Mouse (Mus musculus): ENCODE data around the gene Sorbs1. TPM values are rescaled to one million over a fixed set of nuclear protein-coding genes. Genes with fewer than 3 reads are reported as not detected.
"Not testable (repeated sequence)": the region's sequence is repeated elsewhere in the genome, so short reads cannot be mapped to it uniquely, and the experiment has no call there.

Gene Sorbs1
- polyA plus RNA-seq (2011; ENCODE audit: insufficient read length, low read depth, missing spikeins) = 111 and 180 TPM in 2 replicates

GRCm38 (mm10) chr19:40513632-40514078 is at the start of gene Sorbs1:
Gene Sorbs1, minus strand, starts transcription at chr19:40513779.
- Histone ChIP-seq H3K27ac (ENCODE audit: insufficient read depth, low read length) (peak within 1 kb of the TSS; percentile 29), H3K4me1 (ENCODE audit: control insufficient read depth, insufficient read depth, low read length) (peaks cover 7% of the 10 kb centered on the region), H3K4me3 (ENCODE audit: insufficient read depth, low read length) (peak within 1 kb of the TSS; percentile 90)
- TF ChIP-seq POLR2A (IDR thresholded peaks at IDR 0.05; ENCODE audit: low read depth, low read length) (peak; percentile 91), CTCF (IDR thresholded peaks at IDR 0.05; ENCODE audit: borderline replicate concordance, insufficient read depth, low read length) (no peak)

GRCm38 (mm10) chr19:40561521-40561920 is 47.9 kb upstream of the Sorbs1 start:
- H3K27ac ChIP-seq (ENCODE audit: insufficient read depth, low read length); H3K4me3 ChIP-seq (ENCODE audit: insufficient read depth, low read length); H3K4me1 ChIP-seq (ENCODE audit: control insufficient read depth, insufficient read depth, low read length): not testable (repeated sequence)

- no peak for TF ChIP-seq CTCF (IDR thresholded peaks at IDR 0.05; ENCODE audit: borderline replicate concordance, insufficient read depth, low read length)
- TF ChIP-seq POLR2A (IDR thresholded peaks at IDR 0.05; ENCODE audit: low read depth, low read length) = no peak
- Histone ChIP-seq H3K27ac (ENCODE audit: insufficient read depth, low read length) (no peak overlapping the region), H3K4me1 (ENCODE audit: control insufficient read depth, insufficient read depth, low read length) (no peaks in the 10 kb centered on the region), H3K4me3 (ENCODE audit: insufficient read depth, low read length) (no peak overlapping the region)
These were observed 42.5 kb upstream of the Sorbs1 start for GRCm38 (mm10) chr19:40556029-40556428.

- Histone ChIP-seq H3K4me1 (ENCODE audit: control insufficient read depth, insufficient read depth, low read length) (no peaks in the 10 kb centered on the region), H3K4me3 (ENCODE audit: insufficient read depth, low read length) (no peak overlapping the region), H3K27ac (ENCODE audit: insufficient read depth, low read length) (no peak overlapping the region)
- no peak for TF ChIP-seq POLR2A (IDR thresholded peaks at IDR 0.05; ENCODE audit: low read depth, low read length)
- TF ChIP-seq CTCF (IDR thresholded peaks at IDR 0.05; ENCODE audit: borderline replicate concordance, insufficient read depth, low read length) = no peak
These were observed 41.6 kb upstream of the Sorbs1 start for GRCm38 (mm10) chr19:40555136-40555535.

GRCm38 (mm10) chr19:40554343-40554742 is 40.8 kb upstream of the Sorbs1 start:
- TF ChIP-seq CTCF (IDR thresholded peaks at IDR 0.05; ENCODE audit: borderline replicate concordance, insufficient read depth, low read length) (no peak), POLR2A (IDR thresholded peaks at IDR 0.05; ENCODE audit: low read depth, low read length) (no peak)
- no peaks in the 10 kb centered on the region for H3K4me1 ChIP-seq (ENCODE audit: control insufficient read depth, insufficient read depth, low read length)
- H3K27ac ChIP-seq (ENCODE audit: insufficient read depth, low read length) = no peak overlapping the region
- no peak overlapping the region for H3K4me3 ChIP-seq (ENCODE audit: insufficient read depth, low read length)

- TF ChIP-seq POLR2A (IDR thresholded peaks at IDR 0.05; ENCODE audit: low read depth, low read length) (no peak), CTCF (IDR thresholded peaks at IDR 0.05; ENCODE audit: borderline replicate concordance, insufficient read depth, low read length) (no peak)
- H3K27ac ChIP-seq (ENCODE audit: insufficient read depth, low read length) = no peak overlapping the region
These were observed 40.3 kb upstream of the Sorbs1 start for GRCm38 (mm10) chr19:40553849-40554248.

GRCm38 (mm10) chr19:40553014-40553789 is 39.6 kb upstream of the Sorbs1 start:
- TF ChIP-seq CTCF (IDR thresholded peaks at IDR 0.05; ENCODE audit: borderline replicate concordance, insufficient read depth, low read length) (no peak), POLR2A (IDR thresholded peaks at IDR 0.05; ENCODE audit: low read depth, low read length) (no peak)
- no peak overlapping the region for H3K4me3 ChIP-seq (ENCODE audit: insufficient read depth, low read length)
- 0 out of 2 replicates have a peak, but pooled peaks cover 7% of the 10 kb centered on the region for H3K4me1 ChIP-seq (ENCODE audit: control insufficient read depth, insufficient read depth, low read length)
- no peak overlapping the region for H3K27ac ChIP-seq (ENCODE audit: insufficient read depth, low read length)

More at GRCm38 (mm10) chr19:40553849-40554248, 40.3 kb upstream of the Sorbs1 start:
- Histone ChIP-seq H3K4me1 (ENCODE audit: control insufficient read depth, insufficient read depth, low read length) (0 out of 2 replicates have a peak, but pooled peaks cover 3% of the 10 kb centered on the region), H3K4me3 (ENCODE audit: insufficient read depth, low read length) (no peak overlapping the region)

- TF ChIP-seq POLR2A (IDR thresholded peaks at IDR 0.05; ENCODE audit: low read depth, low read length) (no peak), CTCF (IDR thresholded peaks at IDR 0.05; ENCODE audit: borderline replicate concordance, insufficient read depth, low read length) (no peak)
- Histone ChIP-seq H3K27ac (ENCODE audit: insufficient read depth, low read length) (no peak overlapping the region), H3K4me3 (ENCODE audit: insufficient read depth, low read length) (no peak overlapping the region), H3K4me1 (ENCODE audit: control insufficient read depth, insufficient read depth, low read length) (0 out of 2 replicates have a peak, but pooled peaks cover 7% of the 10 kb centered on the region)
These were observed 36.0 kb upstream of the Sorbs1 start for GRCm38 (mm10) chr19:40549516-40550135.

GRCm38 (mm10) chr19:40548796-40549515 is 35.4 kb upstream of the Sorbs1 start:
- H3K4me3 ChIP-seq (ENCODE audit: insufficient read depth, low read length) = no peak overlapping the region
- no peak for TF ChIP-seq CTCF (IDR thresholded peaks at IDR 0.05; ENCODE audit: borderline replicate concordance, insufficient read depth, low read length)
- no peak for TF ChIP-seq POLR2A (IDR thresholded peaks at IDR 0.05; ENCODE audit: low read depth, low read length)
- H3K4me1 ChIP-seq (ENCODE audit: control insufficient read depth, insufficient read depth, low read length) = 0 out of 2 replicates have a peak, but pooled peaks cover 7% of the 10 kb centered on the region
- H3K27ac ChIP-seq (ENCODE audit: insufficient read depth, low read length) = no peak overlapping the region

All from embryonic fibroblast, embryonic 13.5 days (primary cell).